Mouse (Mus musculus) urinary bladder, adult 2 months (tissue): ENCODE data around the gene Klhl30. TPM values are rescaled to one million over a fixed set of nuclear protein-coding genes. Genes with fewer than 3 reads are reported as not detected.

ENCODE experiments used
- polyA plus RNA-seq: library from polyadenylated mRNA; depleted of rRNA; stranded (reverse); fragments of >200 nt; gene quantifications from 2 replicates; pipeline ENCODE4 v1.2.3, GENCODE M21; 2012; rRNA removed

Klhl30 gene
- polyA plus RNA-seq, 1 experiment, result 3.4 TPM

Other genes with a start within 250 kb of the Klhl30 start
- gene Rbm44, start 205.9 kb upstream of the Klhl30 start, polyA plus RNA-seq, result 0.04 and 0.12 TPM in 2 replicates
- gene Ramp1, start 171.2 kb upstream of the Klhl30 start, polyA plus RNA-seq, result 5.2 and 6.4 TPM in 2 replicates
- 54.3 and 68.9 TPM in 2 replicates for gene Ube2f, start 100.7 kb upstream of the Klhl30 start, polyA plus RNA-seq
- gene Scly, start 52.7 kb upstream of the Klhl30 start, polyA plus RNA-seq, result 21.1 and 21.8 TPM in 2 replicates
- gene Espnl, start 28.9 kb upstream of the Klhl30 start, polyA plus RNA-seq, result 0.03 and 0.04 TPM in 2 replicates
- gene Erfe, start 15.4 kb downstream of the Klhl30 start, polyA plus RNA-seq, result 0.08 and 0.18 TPM in 2 replicates
- gene Ilkap, start 47.8 kb downstream of the Klhl30 start, polyA plus RNA-seq, result 80.1 and 82.9 TPM in 2 replicates
- 24.5 and 29.0 TPM in 2 replicates for gene Hes6, start 63.0 kb downstream of the Klhl30 start, polyA plus RNA-seq
- gene Per2, start 108.3 kb downstream of the Klhl30 start, polyA plus RNA-seq, result 32.2 and 32.9 TPM in 2 replicates
- gene Traf3ip1, start 143.6 kb downstream of the Klhl30 start, polyA plus RNA-seq, result 11.7 and 12.0 TPM in 2 replicates
- 10.6 and 11.3 TPM in 2 replicates for gene Asb1, start 189.5 kb downstream of the Klhl30 start, polyA plus RNA-seq